Mouse (Mus musculus): Measurements from ENCODE around the gene Ccdc86.

- TF ChIP-seq EP300 (IDR thresholded peaks at IDR 0.05; ENCODE audit: insufficient read depth, low read depth, low read length) (no peak), CTCF (IDR thresholded peaks at IDR 0.05) (no peak)
Measured at GRCm38 (mm10) chr19:10921058-10921457, 28.0 kb downstream of the Ccdc86 start.

Measured in heart, adult 2 months (tissue).